Mouse (Mus musculus) liver, adult 2 months (tissue): Measurements from ENCODE around the gene Arid5b.

Source experiments
- CTCF ChIP-seq: fragments of 200-500 bp; IDR thresholded peaks from 2 replicates; pipeline ENCODE4 v1.5.1; 2011; ENCODE audit warnings: low read depth, low read length, control low read depth
- POLR2A ChIP-seq: fragments of 200-500 bp; IDR thresholded peaks from 2 replicates; pipeline ENCODE4 v1.6.1; 2011; ENCODE audit warnings: low read length, control low read depth; ENCODE audit not compliant: insufficient read depth; ENCODE audit errors: extremely low read depth

GRCm38 (mm10) chr10:68319438-68319837 is 40.9 kb upstream of the Arid5b start:
- no peak for TF ChIP-seq POLR2A
- no peak for TF ChIP-seq CTCF
